Mouse (Mus musculus) ES-Bruce4 (cell line): ENCODE results near the gene Rph3al.

Source experiments
- CTCF ChIP-seq: IDR thresholded peaks from one replicate; pipeline ENCODE4 v1.8.1; 2011; ENCODE audit warnings: low read depth, low read length
- EP300 ChIP-seq: IDR thresholded peaks from 2 replicates; pipeline ENCODE4 v1.6.1; 2011; ENCODE audit warnings: low read depth, low read length; ENCODE audit not compliant: insufficient read depth

DNA sequence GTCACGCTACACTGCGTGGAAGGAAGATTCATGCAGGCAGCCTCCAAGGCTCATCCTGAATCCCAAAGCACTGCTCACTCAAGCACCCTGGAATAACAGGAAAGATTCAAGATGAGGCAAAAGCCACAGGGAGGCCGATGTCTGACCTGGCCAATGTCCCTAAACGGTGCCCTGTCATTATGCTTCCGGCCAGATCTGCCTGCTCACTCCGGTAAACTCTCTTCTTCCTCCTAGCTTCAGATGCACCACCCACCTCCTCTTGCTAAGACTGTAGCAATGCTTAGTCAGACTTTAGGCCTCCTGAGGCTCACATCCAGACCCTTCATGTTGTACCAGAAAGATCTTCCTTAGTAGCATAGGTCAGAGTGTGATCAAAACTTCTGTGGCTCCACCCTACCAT, 19.1 kb downstream of the Rph3al start:
- TF ChIP-seq EP300 (no peak), CTCF (no peak)
